In the genomic region with DNA sequence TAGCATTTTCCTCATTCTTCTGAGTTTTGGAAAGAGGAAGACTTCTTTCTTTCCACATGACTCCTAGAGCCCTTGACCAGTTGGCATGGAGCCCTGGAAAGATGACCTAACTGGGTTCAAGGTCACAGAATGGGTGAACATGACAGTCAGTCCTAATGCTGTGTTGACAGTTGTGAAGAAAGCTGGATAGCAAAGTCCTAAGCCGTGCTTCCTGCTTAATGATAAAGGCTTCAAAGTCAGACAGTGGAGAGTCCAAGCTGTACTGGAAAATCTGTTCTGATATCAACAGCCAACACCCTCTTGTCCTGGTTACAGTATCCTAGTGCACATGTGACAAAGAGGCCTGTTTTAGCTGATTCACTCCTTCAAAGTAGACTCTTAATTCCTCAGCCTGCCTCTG, we compare ENCODE assay signal across 9 mouse cellular contexts. TPM values are rescaled to one million over a fixed set of nuclear protein-coding genes. Genes with fewer than 3 reads are reported as not detected.
DNase-seq lines count a peak whose midpoint lies in the region.
"Had no signal": no experiment of that assay in that cellular context is flagged by ENCODE, and none has a peak within 500 bp of the region (broad histone marks: within the 10 kb centered on the region; RNA-seq: fewer than 3 reads in every experiment).

No protein-coding gene starts in this region.

- peak; percentile 64 for DNase-seq in adrenal gland, adult 8-10 months
- peak; percentile 65 to 73 for DNase-seq in adrenal gland, postnatal 36 days
- DNase-seq in heart, postnatal 10 days: peak; percentile 49 to 64
- peak; percentile 65 for DNase-seq in lung, postnatal 36 days
- DNase-seq in right cerebral cortex, postnatal 4 days: no peak
- DNase-seq in cerebellum, adult 18-20 months: no peak
- DNase-seq in frontal cortex, postnatal 36 days (ENCODE audit: low spot score in 2 of 2): no peak
- DNase-seq: thymus, postnatal 14 days had no signal

- intact Hi-C loops in heart, postnatal 10 days (cut with DNase I): no loop called here

RNA-seq across cellular contexts. Expression of a gene that starts 14.6 kb away (rescaled TPM):
- total RNA-seq in adrenal gland, adult 8-10 months (2022): 10 to 100 TPM; 12.2 to 28.3 (median 14.8) TPM
- 10 to 100 TPM; 11.4 to 14.9 TPM for total RNA-seq in adrenal gland, postnatal 36 days (2021)
- 10 to 100 TPM; 10.7 to 11.0 TPM for total RNA-seq in heart, postnatal 10 days (2021)

RNA-seq across cellular contexts. Expression of a gene that starts 37.2 kb away (rescaled TPM):
- total RNA-seq in adrenal gland, adult 8-10 months (2022): 10 to 100 TPM; 18.4 to 30.1 (median 21.1) TPM
- 10 to 100 TPM; 18.3 to 21.8 TPM for total RNA-seq in adrenal gland, postnatal 36 days (2021)
- total RNA-seq in heart, postnatal 10 days (2021): 10 to 100 TPM; 17.3 TPM

RNA-seq across cellular contexts. Expression of a gene that starts 50.2 kb away (rescaled TPM):
- total RNA-seq in adrenal gland, adult 8-10 months (2022): 1 to 10 TPM in 1 of 4 experiments, under 1 TPM in 1, not detected in 2; 0.55 to 1.3 TPM
- total RNA-seq in adrenal gland, postnatal 36 days (2021): under 1 TPM in 1 of 2 experiments, not detected in 1; 0.23 TPM
- total RNA-seq in heart, postnatal 10 days (2021): 1 to 10 TPM; 1.7 to 2.1 TPM
- total RNA-seq: left cerebral cortex, postnatal 25 days had no signal

Comparison
In these comparisons a context has a peak if more than half of its experiments do, and no peak if none do; other contexts are left out.
1. DNase-seq: peak in adrenal gland, adult 8-10 months (single experiment), adrenal gland, postnatal 36 days (2 of 2), heart, postnatal 10 days (2 of 2) and lung, postnatal 36 days (single experiment); none in right cerebral cortex, postnatal 4 days (single experiment), cerebellum, adult 18-20 months (0 of 2) and frontal cortex, postnatal 36 days (0 of 2).